Mouse (Mus musculus) sigmoid colon, adult 10 weeks (tissue): ENCODE measurements around the gene Fbxo21. TPM values are rescaled to one million over a fixed set of nuclear protein-coding genes. Genes with fewer than 3 reads are reported as not detected.

Experiments
- polyA plus RNA-seq: library from polyadenylated mRNA; stranded (reverse); fragments of 350-450 nt; fragmentation: Illumina TruSeq; extraction: RNeasy Lipid Tissue Mini Kit (QIAGEN cat#74804); gene quantifications from one replicate; pipeline ENCODE4 v1.2.3, GENCODE M21; 2014; ENCODE audit warnings: low read depth, low replicate concordance

The Fbxo21 gene
- 10.9 TPM for polyA plus RNA-seq

GRCm38 (mm10) chr5:117976657-117977500, at the start of gene Fbxo21:
TSS of gene Fbxo21 (plus strand) at chr5:117976730.

GRCm38 (mm10) chr5:118027698-118028190, 51.2 kb downstream of the Fbxo21 start, which contains the start of gene Tesc:
TSS of gene Tesc (plus strand) at chr5:118027743.

Other genes with a start within 250 kb of the Fbxo21 start
- 3.4 TPM for gene Nos1, start 195.7 kb upstream of the Fbxo21 start, polyA plus RNA-seq
- not detected for gene Tesc, start 51.0 kb downstream of the Fbxo21 start, polyA plus RNA-seq
- gene Fbxw8, start 178.7 kb downstream of the Fbxo21 start, polyA plus RNA-seq, result 0.98 TPM
- not detected for gene Hrk, start 187.9 kb downstream of the Fbxo21 start, polyA plus RNA-seq